Mouse (Mus musculus): ENCODE results near the gene Dab2ip. TPM values are rescaled to one million over a fixed set of nuclear protein-coding genes. Genes with fewer than 3 reads are reported as not detected.

Gene Dab2ip
- polyA plus RNA-seq, 1 experiment from 2014 or later = 49.5 TPM

DNA sequence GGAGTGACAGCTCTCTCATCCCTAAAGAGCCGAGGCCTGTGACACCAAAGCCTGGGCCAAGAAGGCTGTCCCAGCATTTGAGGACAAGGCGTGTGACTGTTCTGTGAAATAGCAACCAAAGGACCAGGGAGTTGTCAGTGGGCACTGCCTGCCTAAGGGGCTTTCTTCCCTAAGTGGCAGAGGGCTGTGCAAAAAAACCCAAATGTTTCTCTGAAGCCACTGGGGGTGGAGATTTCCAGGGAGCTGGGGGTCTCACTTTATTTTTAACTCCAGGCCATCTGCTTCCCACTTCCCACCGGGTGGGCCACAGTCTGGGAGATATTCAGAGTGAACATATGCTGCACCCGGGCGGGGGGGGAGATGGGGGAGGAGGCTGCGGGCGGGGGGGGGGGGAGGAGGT is 188.6 kb downstream of the Dab2ip start:
- DNase-seq (ENCODE audit: low spot score) (no peak), ATAC-seq (replicated peaks; ENCODE audit: insufficient number of reproducible peaks, low FRiP score, low TSS enrichment, low read depth) (no peak)
- Histone ChIP-seq H3K9me3 (replicated peaks; ENCODE audit: control insufficient read depth, low read length) (no peaks in the 10 kb centered on the region), H3K4me3 (ENCODE audit: low read depth, low read length) (no peak overlapping the region), H3K9ac (replicated peaks; ENCODE audit: low read length) (no peak overlapping the region), H3K27ac (replicated peaks; ENCODE audit: low read depth, low read length) (no peak overlapping the region), H3K27me3 (ENCODE audit: control insufficient read depth, insufficient read depth, low read length) (no peaks in the 10 kb centered on the region), H3K4me1 (ENCODE audit: control insufficient read depth, insufficient read depth, low read length) (no peaks in the 10 kb centered on the region), H3K36me3 (replicated peaks; ENCODE audit: control insufficient read depth, insufficient read depth, low read depth, low read length) (no peaks in the 10 kb centered on the region), H3K4me2 (ENCODE audit: low read depth, low read length) (no peak overlapping the region)
- 41% methylated on average over 5 of the region's 7 CpGs for WGBS

DNA sequence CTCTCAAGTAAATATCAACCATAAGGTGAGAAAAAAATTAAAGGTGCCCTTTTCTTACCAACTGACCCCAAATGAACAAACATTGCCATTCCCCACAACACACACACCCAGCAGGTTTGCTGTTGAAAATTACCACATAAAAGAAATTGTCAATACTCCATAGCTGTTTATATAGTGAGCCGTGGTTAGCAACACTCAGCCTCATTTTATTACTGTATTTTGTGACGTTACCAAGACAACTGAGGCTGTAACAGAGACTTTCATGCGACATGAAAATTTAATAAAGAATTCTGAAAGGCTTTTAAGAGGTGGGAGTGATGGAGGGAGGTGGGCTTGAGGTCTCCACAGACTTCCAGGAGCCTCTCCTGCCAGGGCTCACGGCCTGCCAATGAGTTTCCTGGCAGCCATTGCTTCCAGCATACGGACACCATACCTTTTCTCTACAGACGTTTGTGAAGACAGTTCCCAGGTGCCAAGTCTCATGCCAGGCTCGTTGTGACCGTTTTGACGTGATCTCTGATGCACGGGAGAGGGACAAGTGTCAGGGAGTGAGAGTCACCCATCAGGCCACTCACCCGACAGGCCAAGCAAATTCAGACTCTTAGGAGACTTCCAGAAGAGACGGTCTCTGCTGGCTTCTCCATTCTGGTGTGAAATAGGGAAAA is 189.4 kb downstream of the Dab2ip start:
- DNase-seq (ENCODE audit: low spot score) (no peak), ATAC-seq (replicated peaks; ENCODE audit: insufficient number of reproducible peaks, low FRiP score, low TSS enrichment, low read depth) (no peak)
- Histone ChIP-seq H3K36me3 (replicated peaks; ENCODE audit: control insufficient read depth, insufficient read depth, low read depth, low read length) (no peaks in the 10 kb centered on the region), H3K27ac (replicated peaks; ENCODE audit: low read depth, low read length) (no peak overlapping the region), H3K27me3 (ENCODE audit: control insufficient read depth, insufficient read depth, low read length) (no peaks in the 10 kb centered on the region), H3K9me3 (replicated peaks; ENCODE audit: control insufficient read depth, low read length) (no peaks in the 10 kb centered on the region), H3K4me1 (ENCODE audit: control insufficient read depth, insufficient read depth, low read length) (no peaks in the 10 kb centered on the region), H3K9ac (replicated peaks; ENCODE audit: low read length) (no peak overlapping the region), H3K4me2 (ENCODE audit: low read depth, low read length) (no peak overlapping the region), H3K4me3 (ENCODE audit: low read depth, low read length) (no peak overlapping the region)
- 86% methylated on average over 12 of the region's 12 CpGs for WGBS

DNA sequence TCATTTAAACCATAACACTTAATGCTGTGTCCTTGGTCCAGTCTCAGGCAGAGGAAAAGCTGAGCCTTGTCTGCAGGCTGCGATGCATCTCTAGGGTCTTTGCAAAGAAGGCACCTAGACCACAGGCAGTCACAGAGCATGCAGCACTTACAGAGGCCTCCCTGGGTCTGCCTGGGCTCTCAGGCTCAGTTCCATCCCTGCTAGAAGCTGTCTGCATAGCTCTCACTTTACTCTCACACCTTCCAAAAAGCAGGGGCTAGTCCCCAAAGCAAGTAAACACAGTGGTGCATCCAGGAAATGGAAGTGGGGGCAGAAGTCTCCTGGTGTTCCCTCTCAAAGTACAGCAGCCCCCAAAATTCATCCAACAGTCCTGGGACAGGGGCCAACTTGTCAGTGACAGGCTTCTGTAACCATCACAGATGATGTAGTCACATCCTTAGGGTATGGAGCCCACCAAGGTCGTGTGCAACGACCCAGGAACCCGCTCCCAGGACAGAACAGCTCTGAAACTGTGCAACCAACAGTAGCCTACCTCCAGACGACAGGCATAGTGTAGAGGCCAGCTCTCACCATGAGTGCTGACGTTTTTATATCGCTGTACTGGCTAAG is 192.6 kb downstream of the Dab2ip start:
- no peak for DNase-seq (ENCODE audit: low spot score)
- H3K4me3 ChIP-seq (ENCODE audit: low read depth, low read length) = no peak overlapping the region
- H3K27ac ChIP-seq (replicated peaks; ENCODE audit: low read depth, low read length) = no peak overlapping the region
- no peaks in the 10 kb centered on the region for H3K4me1 ChIP-seq (ENCODE audit: control insufficient read depth, insufficient read depth, low read length)
- no peaks in the 10 kb centered on the region for H3K36me3 ChIP-seq (replicated peaks; ENCODE audit: control insufficient read depth, insufficient read depth, low read depth, low read length)
- H3K27me3 ChIP-seq (ENCODE audit: control insufficient read depth, insufficient read depth, low read length) = no peaks in the 10 kb centered on the region
- H3K9me3 ChIP-seq (replicated peaks; ENCODE audit: control insufficient read depth, low read length) = no peaks in the 10 kb centered on the region
- no peak for ATAC-seq (replicated peaks; ENCODE audit: insufficient number of reproducible peaks, low FRiP score, low TSS enrichment, low read depth)
- 70% methylated on average over 7 of the region's 7 CpGs for WGBS
- H3K9ac ChIP-seq (replicated peaks; ENCODE audit: low read length) = no peak overlapping the region
- no peak overlapping the region for H3K4me2 ChIP-seq (ENCODE audit: low read depth, low read length)

DNA sequence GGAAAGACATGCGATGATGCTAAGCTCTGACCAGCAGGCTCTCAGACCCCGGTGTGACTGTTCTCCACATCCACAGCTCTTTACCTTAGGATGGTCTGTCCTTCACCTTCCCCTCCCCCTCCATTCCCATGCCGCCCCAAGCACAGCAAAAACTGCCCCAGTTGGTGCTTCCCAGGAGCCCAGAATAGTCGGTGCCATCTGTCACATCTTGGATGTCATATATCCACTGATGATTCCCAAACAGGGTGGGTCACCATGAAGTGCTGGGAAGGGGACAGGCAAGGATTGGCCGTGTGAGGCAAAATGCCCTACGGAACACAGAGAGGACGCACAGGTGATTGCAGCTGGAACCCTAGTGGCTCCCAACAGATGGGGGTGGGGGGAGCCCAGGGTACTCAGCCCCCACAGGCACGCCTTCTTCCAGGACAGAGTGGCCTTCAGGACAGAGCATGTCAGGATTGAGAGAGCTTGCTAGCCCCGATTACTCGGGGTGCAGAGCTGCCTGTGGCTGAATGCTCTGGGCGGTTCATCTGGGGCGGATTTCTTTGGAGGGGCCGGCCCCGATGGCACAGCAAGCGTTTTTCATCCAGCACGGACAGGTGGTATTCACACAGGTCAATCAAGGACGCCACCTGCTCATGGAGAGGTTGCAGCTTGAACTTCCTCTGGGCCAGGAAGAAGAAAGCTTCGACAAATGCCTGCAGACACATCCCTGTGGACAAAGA is 193.9 kb downstream of the Dab2ip start:
- no peak overlapping the region for H3K4me2 ChIP-seq (ENCODE audit: low read depth, low read length)
- no peaks in the 10 kb centered on the region for H3K4me1 ChIP-seq (ENCODE audit: control insufficient read depth, insufficient read depth, low read length)
- H3K36me3 ChIP-seq (replicated peaks; ENCODE audit: control insufficient read depth, insufficient read depth, low read depth, low read length) = no peaks in the 10 kb centered on the region
- H3K9ac ChIP-seq (replicated peaks; ENCODE audit: low read length) = no peak overlapping the region
- H3K9me3 ChIP-seq (replicated peaks; ENCODE audit: control insufficient read depth, low read length) = no peaks in the 10 kb centered on the region
- DNase-seq (ENCODE audit: low spot score) = no peak
- H3K27me3 ChIP-seq (ENCODE audit: control insufficient read depth, insufficient read depth, low read length) = no peaks in the 10 kb centered on the region
- no peak overlapping the region for H3K27ac ChIP-seq (replicated peaks; ENCODE audit: low read depth, low read length)
- ATAC-seq (replicated peaks; ENCODE audit: insufficient number of reproducible peaks, low FRiP score, low TSS enrichment, low read depth) = no peak
- H3K4me3 ChIP-seq (ENCODE audit: low read depth, low read length) = no peak overlapping the region
- WGBS = 81% methylated on average over 18 of the region's 18 CpGs

DNA sequence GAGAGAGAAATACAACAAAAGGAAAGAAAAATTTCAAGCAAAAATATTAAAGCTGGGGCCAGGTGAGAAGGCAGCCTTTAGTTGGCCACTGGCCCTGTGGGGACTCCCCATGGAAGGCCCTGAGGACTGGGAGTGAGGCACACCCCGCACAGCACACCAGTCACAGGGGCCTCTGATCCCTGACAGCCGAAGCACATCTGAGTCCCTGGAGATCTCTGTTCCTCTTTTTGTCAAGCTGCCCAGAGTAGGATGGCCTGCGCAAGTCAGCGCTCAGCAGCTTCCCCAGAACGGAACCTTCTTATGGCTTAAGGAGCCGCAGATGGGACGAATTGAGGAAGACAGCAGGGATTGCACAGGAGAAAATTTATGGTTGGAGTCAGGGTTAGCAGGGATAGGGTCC is 198.4 kb downstream of the Dab2ip start:
- ATAC-seq (replicated peaks; ENCODE audit: insufficient number of reproducible peaks, low FRiP score, low TSS enrichment, low read depth) (no peak), DNase-seq (ENCODE audit: low spot score) (no peak)
- Histone ChIP-seq H3K9me3 (replicated peaks; ENCODE audit: control insufficient read depth, low read length) (no peaks in the 10 kb centered on the region), H3K4me3 (ENCODE audit: low read depth, low read length) (no peak overlapping the region), H3K36me3 (replicated peaks; ENCODE audit: control insufficient read depth, insufficient read depth, low read depth, low read length) (no peaks in the 10 kb centered on the region), H3K27ac (replicated peaks; ENCODE audit: low read depth, low read length) (no peak overlapping the region), H3K4me2 (ENCODE audit: low read depth, low read length) (no peak overlapping the region), H3K27me3 (ENCODE audit: control insufficient read depth, insufficient read depth, low read length) (no peaks in the 10 kb centered on the region), H3K9ac (replicated peaks; ENCODE audit: low read length) (no peak overlapping the region), H3K4me1 (ENCODE audit: control insufficient read depth, insufficient read depth, low read length) (no peaks in the 10 kb centered on the region)
- 74% methylated on average over 7 of the region's 7 CpGs for WGBS

DNA sequence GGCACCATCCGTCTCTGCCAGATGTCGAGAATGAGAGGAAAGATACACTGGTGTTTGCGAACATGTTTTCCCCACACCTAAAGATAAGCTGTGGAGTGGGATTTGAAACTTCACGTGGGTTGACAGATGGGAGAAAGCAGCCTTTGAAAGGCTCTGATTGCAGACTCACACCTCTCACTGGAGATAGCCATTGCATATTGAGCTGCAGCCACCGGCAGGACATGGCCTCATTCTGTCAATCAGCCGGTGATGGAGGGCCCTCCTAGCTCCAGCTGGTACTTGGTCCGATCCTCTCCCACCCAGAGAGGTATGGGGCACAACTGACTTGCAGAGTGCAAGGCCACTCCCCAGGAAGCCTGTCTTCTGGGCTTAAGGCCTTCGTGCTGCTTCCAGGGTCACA is 202.3 kb downstream of the Dab2ip start:
- Histone ChIP-seq H3K27ac (replicated peaks; ENCODE audit: low read depth, low read length) (no peak overlapping the region), H3K9ac (replicated peaks; ENCODE audit: low read length) (no peak overlapping the region), H3K9me3 (replicated peaks; ENCODE audit: control insufficient read depth, low read length) (no peaks in the 10 kb centered on the region), H3K4me3 (ENCODE audit: low read depth, low read length) (no peak overlapping the region), H3K4me2 (ENCODE audit: low read depth, low read length) (no peak overlapping the region), H3K36me3 (replicated peaks; ENCODE audit: control insufficient read depth, insufficient read depth, low read depth, low read length) (no peaks in the 10 kb centered on the region), H3K27me3 (ENCODE audit: control insufficient read depth, insufficient read depth, low read length) (no peaks in the 10 kb centered on the region), H3K4me1 (ENCODE audit: control insufficient read depth, insufficient read depth, low read length) (no peaks in the 10 kb centered on the region)
- ATAC-seq (replicated peaks; ENCODE audit: insufficient number of reproducible peaks, low FRiP score, low TSS enrichment, low read depth) = no peak
- WGBS = 74% methylated on average over 8 of the region's 8 CpGs
- no peak for DNase-seq (ENCODE audit: low spot score)

DNA sequence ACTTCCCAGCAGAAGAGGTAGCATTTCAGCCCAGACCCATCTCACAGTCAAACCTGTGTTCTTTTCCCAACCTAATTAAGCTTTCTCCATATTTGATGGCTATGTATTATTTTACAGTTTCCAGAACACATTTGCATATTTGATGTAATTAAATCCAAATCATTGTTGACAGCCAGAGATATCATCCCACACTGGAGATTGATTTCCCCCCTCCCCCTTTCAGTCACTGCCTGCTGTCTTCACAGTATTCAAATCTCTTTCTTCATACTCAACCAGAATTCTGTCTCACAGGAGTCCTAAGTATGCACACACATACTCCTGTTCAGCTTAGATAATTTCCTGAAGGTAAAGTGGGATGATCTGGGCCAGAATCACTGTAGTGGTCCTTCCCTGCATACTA is 202.8 kb downstream of the Dab2ip start:
- Histone ChIP-seq H3K9ac (replicated peaks; ENCODE audit: low read length) (no peak overlapping the region), H3K4me2 (ENCODE audit: low read depth, low read length) (no peak overlapping the region), H3K4me1 (ENCODE audit: control insufficient read depth, insufficient read depth, low read length) (no peaks in the 10 kb centered on the region), H3K4me3 (ENCODE audit: low read depth, low read length) (no peak overlapping the region), H3K27ac (replicated peaks; ENCODE audit: low read depth, low read length) (no peak overlapping the region), H3K36me3 (replicated peaks; ENCODE audit: control insufficient read depth, insufficient read depth, low read depth, low read length) (no peaks in the 10 kb centered on the region), H3K27me3 (ENCODE audit: control insufficient read depth, insufficient read depth, low read length) (no peaks in the 10 kb centered on the region), H3K9me3 (replicated peaks; ENCODE audit: control insufficient read depth, low read length) (no peaks in the 10 kb centered on the region)
- DNase-seq (ENCODE audit: low spot score) (no peak), ATAC-seq (replicated peaks; ENCODE audit: insufficient number of reproducible peaks, low FRiP score, low TSS enrichment, low read depth) (no peak)

DNA sequence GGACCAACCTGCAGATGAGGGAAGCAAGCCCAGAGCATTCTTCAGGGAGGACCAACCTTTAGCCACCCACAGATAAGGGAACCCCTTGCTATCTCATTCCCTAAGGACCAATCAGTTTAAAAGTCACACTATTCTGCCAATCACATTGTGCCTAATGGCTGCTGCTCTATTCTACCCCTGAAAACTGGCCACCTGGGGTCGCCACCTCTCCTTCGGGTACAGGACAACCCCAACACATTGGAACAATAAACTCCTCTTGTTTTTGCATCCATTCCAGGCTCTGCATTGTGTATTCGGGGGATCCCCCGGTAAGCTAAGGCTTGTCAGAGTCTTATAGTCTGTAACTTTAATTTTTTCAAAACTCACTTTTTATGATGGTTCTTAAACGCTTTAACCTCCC is 203.4 kb downstream of the Dab2ip start:
- no peak overlapping the region for H3K27ac ChIP-seq (replicated peaks; ENCODE audit: low read depth, low read length)
- H3K9ac ChIP-seq (replicated peaks; ENCODE audit: low read length) = no peak overlapping the region
- H3K4me2 ChIP-seq (ENCODE audit: low read depth, low read length) = no peak overlapping the region
- H3K4me1 ChIP-seq (ENCODE audit: control insufficient read depth, insufficient read depth, low read length) = no peaks in the 10 kb centered on the region
- H3K9me3 ChIP-seq (replicated peaks; ENCODE audit: control insufficient read depth, low read length) = no peaks in the 10 kb centered on the region
- DNase-seq (ENCODE audit: low spot score) (no peak), ATAC-seq (replicated peaks; ENCODE audit: insufficient number of reproducible peaks, low FRiP score, low TSS enrichment, low read depth) (no peak)
- 81% methylated on average over 5 of the region's 5 CpGs for WGBS
- H3K4me3 ChIP-seq (ENCODE audit: low read depth, low read length) = no peak overlapping the region
- no peaks in the 10 kb centered on the region for H3K36me3 ChIP-seq (replicated peaks; ENCODE audit: control insufficient read depth, insufficient read depth, low read depth, low read length)
- no peaks in the 10 kb centered on the region for H3K27me3 ChIP-seq (ENCODE audit: control insufficient read depth, insufficient read depth, low read length)
